Mouse (Mus musculus): ENCODE results near the gene Ncapg. TPM values are rescaled to one million over a fixed set of nuclear protein-coding genes. Genes with fewer than 3 reads are reported as not detected.
"Not testable (repeated sequence)": the region's sequence is repeated elsewhere in the genome, so short reads cannot be mapped to it uniquely, and the experiment has no call there.

Gene Ncapg
- 27.0 and 31.6 TPM in 2 replicates for polyA plus RNA-seq (2015; fragmentation: Nextera tagmentation; extraction: Ambion mirVana)

GRCm38 (mm10) chr5:45669598-45670279 is at the start of gene Ncapg:
Gene Ncapg (plus strand): TSS chr5:45669919.
- Histone ChIP-seq H3K4me1 (replicated peaks) (peaks cover 12% of the 10 kb centered on the region), H3K4me2 (peak within 1 kb of the TSS; percentile 92), H3K9ac (peak within 1 kb of the TSS; percentile 85), H3K4me3 (peak within 1 kb of the TSS; percentile 82), H3K27me3 (no peaks in the 10 kb centered on the region), H3K9me3 (replicated peaks) (no peaks in the 10 kb centered on the region), H3K27ac (peak within 1 kb of the TSS; percentile 86), H3K36me3 (no peaks in the 10 kb centered on the region)
- WGBS: under 1% methylated on average over 66 of the region's 66 CpGs
- ATAC-seq (replicated peaks; ENCODE audit: insufficient number of reproducible peaks, insufficient read depth, low FRiP score, low read depth): peak; percentile 100

- ATAC-seq (replicated peaks; ENCODE audit: insufficient number of reproducible peaks, insufficient read depth, low FRiP score, low read depth): no peak
- Histone ChIP-seq H3K4me1 (replicated peaks) (no peaks in the 10 kb centered on the region), H3K27ac (no peak overlapping the region), H3K27me3 (no peaks in the 10 kb centered on the region), H3K36me3 (no peaks in the 10 kb centered on the region), H3K4me2 (no peak overlapping the region), H3K4me3 (no peak overlapping the region), H3K9ac (no peak overlapping the region), H3K9me3 (replicated peaks) (no peaks in the 10 kb centered on the region)
- WGBS: 47% methylated on average over 3 of the region's 3 CpGs
Observed at GRCm38 (mm10) chr5:45621511-45621910, 48.2 kb upstream of the Ncapg start.

- 55% methylated on average over 1 of the region's 1 CpGs for WGBS
- Histone ChIP-seq H3K9me3 (replicated peaks) (no peaks in the 10 kb centered on the region), H3K27ac (no peak overlapping the region), H3K27me3 (no peaks in the 10 kb centered on the region), H3K4me3 (no peak overlapping the region), H3K4me2 (no peak overlapping the region), H3K36me3 (no peaks in the 10 kb centered on the region), H3K4me1 (replicated peaks) (no peaks in the 10 kb centered on the region), H3K9ac (no peak overlapping the region)
- ATAC-seq (replicated peaks; ENCODE audit: insufficient number of reproducible peaks, insufficient read depth, low FRiP score, low read depth): no peak; the same call in 1 of the 2 replicates
Observed at GRCm38 (mm10) chr5:45627771-45628170, 41.9 kb upstream of the Ncapg start.

GRCm38 (mm10) chr5:45629470-45629869 is 40.2 kb upstream of the Ncapg start:
- Histone ChIP-seq H3K9ac (no peak overlapping the region), H3K27ac (no peak overlapping the region), H3K4me1 (replicated peaks) (no peaks in the 10 kb centered on the region), H3K4me3 (no peak overlapping the region), H3K36me3 (no peaks in the 10 kb centered on the region), H3K4me2 (no peak overlapping the region), H3K9me3 (replicated peaks) (no peaks in the 10 kb centered on the region), H3K27me3 (no peaks in the 10 kb centered on the region)
- ATAC-seq (replicated peaks; ENCODE audit: insufficient number of reproducible peaks, insufficient read depth, low FRiP score, low read depth): no peak

DNA sequence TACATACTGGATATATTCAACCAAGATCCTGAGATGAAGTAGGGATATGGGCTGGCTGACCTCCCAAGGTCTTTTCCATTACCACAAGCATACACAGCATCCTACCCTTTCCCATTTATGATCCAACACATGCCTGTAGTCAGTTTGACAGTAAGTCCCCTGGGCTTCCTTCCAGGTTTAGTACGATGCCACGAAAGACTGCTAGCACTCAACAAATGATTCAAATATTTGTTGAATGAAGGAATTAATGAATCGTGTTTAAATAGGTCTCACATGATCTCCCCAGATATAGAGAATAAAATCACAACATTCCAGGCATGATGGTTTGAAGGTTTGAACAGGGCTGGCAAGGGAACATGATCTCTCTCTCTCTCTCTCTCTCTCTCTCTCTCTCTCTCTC is 31.3 kb upstream of the Ncapg start:
- H3K4me1 ChIP-seq (replicated peaks): peaks cover 15% of the 10 kb centered on the region
- H3K4me2 ChIP-seq: peak overlapping the region; percentile 99; the same call in 1 of the 2 replicates
- ATAC-seq (replicated peaks; ENCODE audit: insufficient number of reproducible peaks, insufficient read depth, low FRiP score, low read depth): no peak
- no peak overlapping the region for H3K4me3 ChIP-seq
- no peaks in the 10 kb centered on the region for H3K9me3 ChIP-seq (replicated peaks)
- WGBS: 32% methylated on average over 3 of the region's 3 CpGs
- H3K36me3 ChIP-seq: no peaks in the 10 kb centered on the region
- no peak overlapping the region for H3K27ac ChIP-seq
- H3K27me3 ChIP-seq: peaks cover 35% of the 10 kb centered on the region
- H3K9ac ChIP-seq: no peak overlapping the region

DNA sequence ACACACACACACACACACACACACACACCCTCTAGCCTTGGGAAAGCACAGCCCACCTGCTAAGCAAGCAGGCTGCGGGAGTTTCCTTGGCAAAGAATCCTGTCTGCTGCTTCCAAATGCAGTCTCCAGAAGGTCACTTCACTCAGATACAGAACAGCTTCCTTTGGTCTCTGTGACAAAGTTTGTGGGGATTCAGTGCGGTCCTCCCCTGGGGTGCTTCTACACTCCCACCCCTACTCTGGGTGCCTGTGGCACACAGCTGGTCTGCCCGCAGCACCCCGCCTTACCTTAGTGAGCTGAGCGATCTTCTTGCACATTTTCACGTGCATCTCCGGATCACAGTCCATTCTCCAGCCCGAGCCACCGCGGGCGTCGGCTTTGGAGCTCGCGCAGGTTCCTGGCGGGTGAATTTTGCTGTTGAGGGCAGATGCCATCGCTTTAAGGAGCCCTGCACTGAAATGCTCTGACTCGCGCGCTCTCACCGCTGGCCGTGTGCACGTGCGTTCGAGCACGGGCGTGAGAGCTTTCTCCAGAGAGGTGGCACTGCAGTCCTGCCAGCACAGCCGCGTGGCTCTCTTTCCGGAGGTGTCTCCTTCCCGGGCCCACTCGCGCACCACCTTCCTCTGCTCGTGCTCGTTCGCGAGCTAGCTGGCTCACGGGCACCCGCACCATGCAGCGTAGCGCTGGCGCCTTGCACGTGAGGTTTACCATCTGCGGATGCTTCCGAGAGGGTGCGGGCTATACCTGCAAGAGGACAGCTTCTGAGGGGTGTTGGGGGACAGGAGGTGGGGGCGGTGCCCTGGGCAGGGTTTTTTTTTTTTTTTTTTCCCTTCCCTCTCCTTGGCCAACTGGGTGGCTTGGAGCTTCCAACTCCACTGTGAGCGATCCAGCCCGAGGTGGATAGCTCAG is 30.7 kb upstream of the Ncapg start, which contains the start of gene Fam184b:
Gene Fam184b (minus strand): TSS at position 809 of the 909 bp plus-strand sequence.
- peak; percentile 64 for ATAC-seq (replicated peaks; ENCODE audit: insufficient number of reproducible peaks, insufficient read depth, low FRiP score, low read depth)
- H3K27me3 ChIP-seq: peaks cover 35% of the 10 kb centered on the region
- WGBS: under 1% methylated on average over 48 of the region's 48 CpGs
- H3K9me3 ChIP-seq (replicated peaks): no peaks in the 10 kb centered on the region
- H3K4me1 ChIP-seq (replicated peaks): peaks cover 15% of the 10 kb centered on the region
- peak within 1 kb of the TSS; percentile 99 for H3K4me2 ChIP-seq
- peak within 1 kb of the TSS; percentile 52 for H3K9ac ChIP-seq
- peak within 1 kb of the TSS; percentile 63 for H3K4me3 ChIP-seq
- no peaks in the 10 kb centered on the region for H3K36me3 ChIP-seq
- no peak within 1 kb of the TSS for H3K27ac ChIP-seq

DNA sequence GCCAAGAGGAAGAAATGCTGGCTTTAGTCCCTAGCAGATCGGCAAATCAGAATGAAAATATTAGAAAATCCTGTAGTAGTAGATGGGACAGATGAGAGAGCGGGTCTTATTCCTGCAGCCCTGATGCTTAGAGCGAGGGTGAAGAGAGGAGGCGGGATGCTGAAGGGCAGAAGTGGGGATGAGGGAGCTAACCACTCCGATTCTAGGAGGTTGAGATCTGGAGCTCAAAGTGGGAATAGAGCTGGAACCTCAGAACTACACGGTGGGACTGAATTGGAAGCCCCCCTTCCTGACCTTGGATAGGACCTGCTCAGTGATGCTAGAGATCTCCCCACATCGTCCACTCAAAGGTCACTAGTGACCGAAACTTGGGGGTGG is 30.0 kb upstream of the Ncapg start:
- Histone ChIP-seq H3K4me3 (peak overlapping the region; percentile 63), H3K36me3 (no peaks in the 10 kb centered on the region), H3K27me3 (peaks cover 35% of the 10 kb centered on the region), H3K9me3 (replicated peaks) (no peaks in the 10 kb centered on the region), H3K27ac (no peak overlapping the region), H3K4me1 (replicated peaks) (peaks cover 15% of the 10 kb centered on the region), H3K9ac (peak overlapping the region; percentile 52), H3K4me2 (peak overlapping the region; percentile 99)
- WGBS: 2% methylated on average over 8 of the region's 8 CpGs
- no peak for ATAC-seq (replicated peaks; ENCODE audit: insufficient number of reproducible peaks, insufficient read depth, low FRiP score, low read depth)

- H3K4me3 ChIP-seq: no peak overlapping the region
Observed at GRCm38 (mm10) chr5:45651026-45651703, 18.6 kb upstream of the Ncapg start.

DNA sequence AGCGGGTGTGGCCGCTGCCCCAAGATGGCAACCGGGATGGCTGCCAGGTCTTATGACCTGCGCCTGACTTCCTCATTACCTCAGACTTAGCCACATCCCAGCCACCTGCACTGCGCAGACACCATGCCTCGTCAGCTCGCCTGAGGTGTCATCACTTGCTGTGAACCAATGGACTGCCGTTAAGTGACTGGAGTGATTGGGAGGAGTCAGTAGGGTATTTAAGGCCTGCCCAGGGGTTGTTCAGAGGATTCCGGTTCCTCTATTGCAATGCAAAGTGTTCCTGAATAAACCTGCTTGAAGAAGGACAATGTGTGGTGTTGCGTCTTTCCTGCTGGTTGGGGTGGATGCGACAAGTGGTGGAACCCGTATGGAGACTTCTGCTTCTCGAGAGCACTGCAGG is 11.3 kb upstream of the Ncapg start:
- H3K9ac ChIP-seq; H3K4me2 ChIP-seq; H3K9me3 ChIP-seq (replicated peaks); ATAC-seq (replicated peaks; ENCODE audit: insufficient number of reproducible peaks, insufficient read depth, low FRiP score, low read depth); H3K4me3 ChIP-seq; H3K27ac ChIP-seq; H3K27me3 ChIP-seq; H3K4me1 ChIP-seq (replicated peaks); H3K36me3 ChIP-seq: not testable (repeated sequence)
- WGBS: 89% methylated on average over 13 of the region's 13 CpGs

More at GRCm38 (mm10) chr5:45651026-45651703, 18.6 kb upstream of the Ncapg start:
- Histone ChIP-seq H3K27me3 (no peaks in the 10 kb centered on the region), H3K9me3 (replicated peaks) (no peaks in the 10 kb centered on the region), H3K36me3 (no peaks in the 10 kb centered on the region), H3K4me2 (no peak overlapping the region), H3K27ac (no peak overlapping the region), H3K4me1 (replicated peaks) (no peaks in the 10 kb centered on the region), H3K9ac (no peak overlapping the region)
- WGBS: 83% methylated on average over 2 of the region's 2 CpGs
- no peak for ATAC-seq (replicated peaks; ENCODE audit: insufficient number of reproducible peaks, insufficient read depth, low FRiP score, low read depth)

DNA sequence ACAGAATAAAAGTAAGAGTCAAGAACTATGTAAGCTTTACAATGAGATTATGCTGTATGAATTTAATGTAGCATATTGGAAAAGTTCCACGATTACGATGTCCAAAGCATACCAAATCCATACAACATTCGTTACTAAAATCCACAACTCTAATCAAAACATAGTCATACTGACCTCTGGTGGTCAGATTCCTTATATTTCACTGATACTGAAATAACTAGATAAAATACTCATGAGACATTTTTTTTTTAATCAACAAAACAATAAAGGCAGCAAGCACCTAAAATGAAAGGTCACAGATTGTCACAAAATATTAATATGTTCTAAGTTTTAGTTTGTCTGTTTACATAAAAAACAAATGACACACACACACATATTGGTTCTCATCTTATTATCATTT is 1.4 kb upstream of the Ncapg start:
- Histone ChIP-seq H3K4me3 (0 out of 2 replicates have a peak overlapping the region, but pooled peaks have one; percentile 82), H3K27me3 (no peaks in the 10 kb centered on the region), H3K36me3 (no peaks in the 10 kb centered on the region), H3K9ac (no peak overlapping the region), H3K4me2 (peak overlapping the region; percentile 92; the same call in 1 of the 2 replicates), H3K27ac (no peak overlapping the region), H3K9me3 (replicated peaks) (no peaks in the 10 kb centered on the region), H3K4me1 (replicated peaks) (peaks cover 12% of the 10 kb centered on the region)
- 31% methylated on average over 3 of the region's 3 CpGs for WGBS
- ATAC-seq (replicated peaks; ENCODE audit: insufficient number of reproducible peaks, insufficient read depth, low FRiP score, low read depth): no peak

DNA sequence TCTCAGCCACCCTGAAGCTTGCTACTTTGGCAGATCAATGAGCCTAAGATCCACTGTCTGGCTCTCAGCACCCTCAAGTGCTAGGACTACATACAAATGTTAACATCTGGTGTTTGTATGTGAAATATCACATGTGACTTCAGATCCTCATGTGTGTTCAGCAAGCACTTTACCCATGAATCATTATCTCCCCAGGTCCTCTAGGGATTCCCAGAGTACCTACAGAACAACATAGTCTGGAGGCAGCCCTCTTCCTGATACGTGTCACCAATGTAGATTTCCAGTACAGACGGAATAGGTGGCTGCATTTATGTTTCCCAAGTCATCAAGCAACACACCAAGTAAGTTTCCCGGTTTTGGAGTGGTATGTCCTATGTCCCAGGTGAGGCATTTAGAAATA is 888 bp upstream of the Ncapg start:
- peak overlapping the region; percentile 82 for H3K4me3 ChIP-seq
- peak overlapping the region; percentile 85 for H3K9ac ChIP-seq
- peak overlapping the region; percentile 85 for H3K27ac ChIP-seq
- H3K9me3 ChIP-seq (replicated peaks): no peaks in the 10 kb centered on the region
- WGBS: 0% methylated on average over 3 of the region's 3 CpGs
- peaks cover 12% of the 10 kb centered on the region for H3K4me1 ChIP-seq (replicated peaks)
- no peaks in the 10 kb centered on the region for H3K27me3 ChIP-seq
- no peaks in the 10 kb centered on the region for H3K36me3 ChIP-seq
- no peak for ATAC-seq (replicated peaks; ENCODE audit: insufficient number of reproducible peaks, insufficient read depth, low FRiP score, low read depth)
- peak overlapping the region; percentile 92 for H3K4me2 ChIP-seq

Measured in heart, embryonic 15.5 days (tissue).